Comparison of ENCODE assay signal across 8 mouse cellular contexts in genomic region chr7:127652050-127652449, GRCm38 (mm10). TPM values are rescaled to one million over a fixed set of nuclear protein-coding genes. Genes with fewer than 3 reads are reported as not detected.
DNase-seq lines count a peak whose midpoint lies in the region; ATAC-seq and TF ChIP-seq lines count a peak whose summit lies in the region.

No protein-coding gene starts in this region.

- no peaks in the 10 kb centered on the region for H3K36me3 ChIP-seq in forebrain, embryonic 13.5 days (ENCODE audit: poor library complexity, severe bottlenecking)
- no peaks in the 10 kb centered on the region for H3K36me3 ChIP-seq in midbrain, postnatal 0 days (ENCODE audit: insufficient read depth, low read length)

- no peak for ATAC-seq in forebrain, embryonic 13.5 days
- no peak for ATAC-seq in midbrain, postnatal 0 days (ENCODE audit: low FRiP score)

- H3K27ac ChIP-seq in forebrain, embryonic 13.5 days = no peak overlapping the region
- no peak overlapping the region for H3K27ac ChIP-seq in midbrain, postnatal 0 days (ENCODE audit: low read depth, low read length)
- no peak overlapping the region for H3K27ac ChIP-seq in left cerebral cortex, adult 2 months

- DNase-seq in adrenal gland, postnatal 10 days = peak; percentile 12
- DNase-seq in adrenal gland, postnatal 36 days = no peak
- DNase-seq in kidney, postnatal 14 days = peak; percentile 46
- no peak for DNase-seq in midbrain, postnatal 0 days (ENCODE audit: low spot score)
- DNase-seq in gastrocnemius, postnatal 36 days = no peak
- no peak for DNase-seq in left cerebral cortex, adult 2 months (ENCODE audit: extremely low spot score in 1 of 2, low spot score in 2 of 2)
- DNase-seq in left cerebral cortex, postnatal 10 days (ENCODE audit: extremely low spot score in 1 of 2, low spot score in 2 of 2) = no peak

- intact Hi-C loops in gastrocnemius, postnatal 36 days (cut with DNase I) = no loop called here
- intact Hi-C loops in left cerebral cortex, adult 2 months (cut with DNase I) = no loop called here
- intact Hi-C loops in left cerebral cortex, postnatal 10 days (cut with DNase I) = no loop called here

- H3K27me3 ChIP-seq in forebrain, embryonic 13.5 days = no peaks in the 10 kb centered on the region
- no peaks in the 10 kb centered on the region for H3K27me3 ChIP-seq in midbrain, postnatal 0 days (ENCODE audit: insufficient read depth, low read length)

- WGBS in forebrain, embryonic 13.5 days = 16% methylated on average over 18 of the region's 18 CpGs
- WGBS in midbrain, postnatal 0 days = 20% methylated on average over 18 of the region's 18 CpGs

- no peaks in the 10 kb centered on the region; the same call in 1 of the 2 replicates for H3K9me3 ChIP-seq in forebrain, embryonic 13.5 days (replicated peaks)
- no peaks in the 10 kb centered on the region for H3K9me3 ChIP-seq in midbrain, postnatal 0 days (ENCODE audit: low read length)

- H3K9ac ChIP-seq in forebrain, embryonic 13.5 days = no peak overlapping the region
- H3K9ac ChIP-seq in midbrain, postnatal 0 days (replicated peaks; ENCODE audit: low read length, poor library complexity, severe bottlenecking) = no peak overlapping the region

- H3K4me3 ChIP-seq in forebrain, embryonic 13.5 days = no peak overlapping the region
- no peak overlapping the region for H3K4me3 ChIP-seq in midbrain, postnatal 0 days (ENCODE audit: low read depth, low read length)
- no peak overlapping the region for H3K4me3 ChIP-seq in left cerebral cortex, adult 2 months

- no peaks in the 10 kb centered on the region for H3K4me1 ChIP-seq in forebrain, embryonic 13.5 days
- H3K4me1 ChIP-seq in midbrain, postnatal 0 days (ENCODE audit: insufficient read depth, low read length) = no peaks in the 10 kb centered on the region

- H3K4me2 ChIP-seq in forebrain, embryonic 13.5 days = peak overlapping the region; percentile 32
- peak overlapping the region; percentile 9; the same call in 1 of the 2 replicates for H3K4me2 ChIP-seq in midbrain, postnatal 0 days (ENCODE audit: low read depth, low read length, poor library complexity, severe bottlenecking)

- TF ChIP-seq CTCF in midbrain, postnatal 0 days (IDR thresholded peaks at IDR 0.05) = no peak
- no peak for TF ChIP-seq CTCF in left cerebral cortex, adult 2 months (IDR thresholded peaks at IDR 0.05)

RNA-seq across cellular contexts. Expression of gene Zfp629, which starts 36.5 kb away (rescaled TPM):
- 10 to 100 TPM; 18.2 to 30.4 TPM for total RNA-seq in adrenal gland, postnatal 10 days (2021)
- total RNA-seq in adrenal gland, postnatal 36 days (2021) = 10 to 100 TPM; 19.7 to 20.6 TPM
- polyA plus RNA-seq in forebrain, embryonic 13.5 days (2015; fragmentation: Nextera tagmentation; extraction: Ambion mirVana) = 18.6 and 22.0 TPM in 2 replicates
- total RNA-seq in midbrain, postnatal 0 days (2014; rRNA removed) = 36.1 and 42.6 TPM in 2 replicates
- 15.1 and 15.5 TPM in 2 replicates for polyA plus RNA-seq in midbrain, postnatal 0 days (2015; fragmentation: Nextera tagmentation; extraction: Ambion mirVana)
- 10 to 100 TPM in 1 of 2 experiments, 1 to 10 TPM in 1; 6.1 to 10.4 TPM for total RNA-seq in gastrocnemius, postnatal 36 days (2021)
- 10 to 100 TPM; 24.5 to 26.2 TPM for total RNA-seq in left cerebral cortex, adult 2 months (2021)
- total RNA-seq in left cerebral cortex, postnatal 10 days (2021) = 10 to 100 TPM; 22.3 to 29.8 TPM

RNA-seq across cellular contexts. Expression of gene Bcl7c, which starts 56.7 kb away (rescaled TPM):
- total RNA-seq in adrenal gland, postnatal 10 days (2021) = 10 to 100 TPM; 77.0 to 81.8 TPM
- 100 to 1,000 TPM in 1 of 2 experiments, 10 to 100 TPM in 1; 63.6 to 103 TPM for total RNA-seq in adrenal gland, postnatal 36 days (2021)
- 36.6 and 40.8 TPM in 2 replicates for polyA plus RNA-seq in forebrain, embryonic 13.5 days (2015; fragmentation: Nextera tagmentation; extraction: Ambion mirVana)
- total RNA-seq in midbrain, postnatal 0 days (2014; rRNA removed) = 115 and 131 TPM in 2 replicates
- 41.3 and 49.2 TPM in 2 replicates for polyA plus RNA-seq in midbrain, postnatal 0 days (2015; fragmentation: Nextera tagmentation; extraction: Ambion mirVana)
- total RNA-seq in gastrocnemius, postnatal 36 days (2021) = 10 to 100 TPM; 33.7 to 35.3 TPM
- 10 to 100 TPM; 32.7 to 39.9 TPM for total RNA-seq in left cerebral cortex, adult 2 months (2021)
- total RNA-seq in left cerebral cortex, postnatal 10 days (2021) = 10 to 100 TPM; 55.1 to 55.9 TPM

Comparison
In these comparisons a context has a peak if more than half of its experiments do, and no peak if none do; other contexts are left out.
1. DNase-seq: peak in adrenal gland, postnatal 10 days (single experiment) and kidney, postnatal 14 days (single experiment); none in adrenal gland, postnatal 36 days (0 of 2), midbrain, postnatal 0 days (single experiment), gastrocnemius, postnatal 36 days (0 of 2), left cerebral cortex, adult 2 months (0 of 2) and left cerebral cortex, postnatal 10 days (0 of 2).